Mouse (Mus musculus) limb, embryonic 13.5 days (tissue): ENCODE results near the gene Eml3. TPM values are rescaled to one million over a fixed set of nuclear protein-coding genes. Genes with fewer than 3 reads are reported as not detected.
"Not testable (repeated sequence)": the region's sequence is repeated elsewhere in the genome, so short reads cannot be mapped to it uniquely, and the experiment has no call there.

Source experiments
- ATAC-seq: fragments of 200-750 bp; cut with Nextera tagmentation; 2 replicates; pipeline ENCODE4 v1.8.0; 2017; ENCODE audit warnings: low read depth, moderate number of reproducible peaks, moderate TSS enrichment; ENCODE audit not compliant: low FRiP score
- H3K27ac ChIP-seq: fragments of 300-500 bp; sonication (generic); 2 replicates; pipeline ENCODE4 v1.5.1; 2015; ENCODE audit warnings: inconsistent platforms, mild to moderate bottlenecking, moderate library complexity
- H3K27me3 ChIP-seq: fragments of 300-500 bp; sonication (generic); 2 replicates; pipeline ENCODE4 v1.6.1; 2015; ENCODE audit warnings: mild to moderate bottlenecking, inconsistent platforms
- H3K36me3 ChIP-seq: fragments of 300-500 bp; sonication (generic); 2 replicates; pipeline ENCODE4 v1.6.1; 2015; ENCODE audit warnings: inconsistent platforms, mild to moderate bottlenecking, moderate library complexity
- H3K4me1 ChIP-seq: fragments of 300-500 bp; sonication (generic); 2 replicates; pipeline ENCODE4 v1.6.1; 2015; ENCODE audit warnings: inconsistent platforms
- H3K4me2 ChIP-seq: fragments of 300-500 bp; sonication (generic); replicated peaks from 2 replicates; pipeline ENCODE4 v1.6.1; 2015; ENCODE audit warnings: inconsistent platforms, mild to moderate bottlenecking, moderate library complexity
- H3K4me3 ChIP-seq: fragments of 300-500 bp; sonication (generic); 2 replicates; pipeline ENCODE4 v1.5.1; 2015; ENCODE audit warnings: moderate library complexity, mild to moderate bottlenecking, inconsistent platforms
- H3K9ac ChIP-seq: fragments of 300-500 bp; sonication (generic); 2 replicates; pipeline ENCODE4 v1.6.1; 2015; ENCODE audit warnings: mild to moderate bottlenecking, inconsistent platforms
- H3K9me3 ChIP-seq: fragments of 300-500 bp; sonication (generic); 2 replicates; pipeline ENCODE4 v1.6.1; 2016; ENCODE audit warnings: inconsistent platforms
- WGBS: fragments of 180-500 bp; shearing (Covaris S2); methylation state at CpG from one replicate; pipeline ENCODE4 v1.1.7; 2015; 5-methylcytosine and 5-hydroxymethylcytosine counted together
- polyA plus RNA-seq: library from polyadenylated mRNA; unstranded; fragments of >200 nt; fragmentation: Nextera tagmentation; extraction: Ambion mirVana; gene quantifications from 2 replicates; pipeline ENCODE4 v1.2.1, GENCODE M21; 2015

Eml3 gene
- polyA plus RNA-seq, 1 experiment from 2014 or later = 37.2 TPM

DNA sequence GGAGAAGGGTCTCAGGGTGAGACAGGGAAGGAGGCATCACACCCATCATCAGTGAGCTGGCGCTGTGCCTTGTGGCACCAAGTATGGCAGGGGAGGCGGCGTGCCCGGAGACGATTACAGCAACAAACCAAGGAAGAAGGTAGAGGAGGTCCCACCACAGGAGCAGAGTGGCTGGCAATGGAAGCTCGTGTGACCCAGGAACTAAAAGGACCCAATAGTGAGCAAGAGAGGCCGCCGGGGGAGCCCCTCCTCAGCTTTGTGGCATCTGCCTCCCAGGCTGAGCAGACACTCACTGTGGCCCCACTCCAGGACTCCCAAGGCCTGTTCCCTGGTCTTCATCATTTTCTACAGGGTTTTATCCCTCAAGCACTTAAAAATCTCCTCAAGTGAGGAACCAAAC, 36.4 kb downstream of the Eml3 start:
- Histone ChIP-seq H3K9ac (peak overlapping the region; percentile 72), H3K36me3 (peaks cover 75% of the 10 kb centered on the region), H3K9me3 (no peaks in the 10 kb centered on the region), H3K4me1 (peaks cover 28% of the 10 kb centered on the region), H3K27me3 (no peaks in the 10 kb centered on the region), H3K27ac (peak overlapping the region; percentile 96), H3K4me2 (peak overlapping the region; percentile 92), H3K4me3 (peak overlapping the region; percentile 87)
- 73% methylated on average over 8 of the region's 8 CpGs for WGBS
- ATAC-seq = no peak

DNA sequence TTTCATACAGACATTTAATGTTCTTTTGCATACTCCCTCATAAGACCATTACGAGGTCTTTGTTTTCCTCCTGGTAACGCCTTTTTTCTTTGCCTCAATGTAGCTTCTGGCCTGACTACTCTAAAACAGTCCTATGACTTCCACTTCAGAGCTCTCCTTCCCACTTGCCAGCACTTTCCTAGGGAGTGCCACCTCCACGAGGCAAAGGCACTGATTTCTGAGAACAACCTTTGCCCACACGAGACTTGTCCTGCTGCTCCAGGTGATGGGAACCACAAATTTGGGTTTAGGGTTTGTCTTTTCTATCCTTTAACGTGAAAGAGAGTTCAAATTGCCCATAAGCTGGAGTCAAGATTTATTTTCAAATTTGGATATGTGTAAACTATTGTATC, 36.8 kb downstream of the Eml3 start:
- Histone ChIP-seq H3K4me2 (peak overlapping the region; percentile 92), H3K36me3 (peaks cover 75% of the 10 kb centered on the region), H3K27ac (peak overlapping the region; percentile 96), H3K9ac (peak overlapping the region; percentile 72), H3K9me3 (no peaks in the 10 kb centered on the region), H3K4me1 (peaks cover 28% of the 10 kb centered on the region), H3K4me3 (peak overlapping the region; percentile 87), H3K27me3 (no peaks in the 10 kb centered on the region)
- WGBS = 26% methylated on average over 5 of the region's 5 CpGs
- no peak; the same call in 1 of the 2 replicates for ATAC-seq

DNA sequence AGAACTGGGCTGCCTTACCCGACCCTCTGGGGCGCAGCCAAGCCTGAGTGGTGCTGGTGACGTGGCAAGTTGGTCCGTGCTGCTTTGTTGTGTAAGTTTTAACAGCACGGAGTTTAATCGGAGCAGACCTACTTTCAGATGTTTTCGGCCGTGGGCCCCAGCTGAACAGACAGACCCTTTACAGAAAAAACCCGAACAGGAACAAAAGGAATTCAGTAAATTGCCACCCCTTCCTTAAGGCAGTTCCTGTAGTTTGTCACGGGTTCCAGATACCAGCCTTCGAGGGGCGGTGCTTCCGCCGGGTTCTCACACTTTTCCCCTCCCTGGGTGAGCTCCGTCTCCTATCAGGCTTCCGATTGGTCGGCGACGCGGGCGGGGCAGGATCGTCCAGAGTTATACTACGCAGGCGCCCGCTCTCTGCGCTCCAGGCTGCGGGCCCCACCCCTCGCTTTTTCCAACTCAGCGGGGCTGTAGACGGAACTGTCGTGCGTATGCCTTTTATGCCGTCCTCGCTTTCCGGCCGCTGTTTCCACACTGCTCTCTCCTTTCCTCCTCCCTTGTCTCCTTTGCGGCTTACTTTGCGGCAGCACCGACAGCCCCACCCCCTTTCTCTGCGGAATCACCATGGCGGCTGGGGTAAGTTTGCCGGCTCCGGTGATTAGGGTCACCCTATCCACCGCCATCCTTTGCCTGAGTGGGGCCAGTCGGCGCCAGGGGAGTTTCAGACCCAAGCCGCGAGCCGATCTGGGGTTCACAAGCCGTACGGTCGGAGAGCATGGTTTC, 37.4 kb downstream of the Eml3 start, which contains the start of gene Eef1g:
Gene Eef1g (plus strand): TSS at position 452 of the 783 bp plus-strand sequence.
- Histone ChIP-seq H3K4me1 (peaks cover 28% of the 10 kb centered on the region), H3K27ac (peak within 1 kb of the TSS; percentile 96), H3K27me3 (no peaks in the 10 kb centered on the region), H3K36me3 (peaks cover 75% of the 10 kb centered on the region), H3K4me2 (peak within 1 kb of the TSS; percentile 92), H3K9me3 (no peaks in the 10 kb centered on the region), H3K9ac (peak within 1 kb of the TSS; percentile 95), H3K4me3 (peak within 1 kb of the TSS; percentile 87)
- WGBS = under 1% methylated on average over 52 of the region's 52 CpGs
- peak; percentile 99 for ATAC-seq

DNA sequence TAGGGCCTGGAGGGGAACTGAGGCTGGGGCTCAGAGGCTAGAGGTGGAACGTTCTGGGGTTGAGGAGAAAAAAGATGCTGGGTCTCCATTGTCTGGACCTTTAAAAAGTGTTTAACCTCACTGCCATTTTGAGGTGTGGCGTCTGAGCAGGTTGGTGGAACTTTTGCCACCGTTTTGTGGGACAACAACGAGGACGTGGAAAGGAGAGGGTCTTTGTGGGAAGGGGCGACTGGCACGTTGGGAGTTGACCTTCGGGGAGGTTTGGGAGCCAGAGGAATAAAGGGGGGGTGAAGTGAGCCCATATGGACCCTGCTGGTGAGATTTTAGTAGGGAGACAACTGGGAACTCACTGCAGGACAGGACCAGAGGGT, 38.0 kb downstream of the Eml3 start:
- Histone ChIP-seq H3K4me1 (peaks cover 28% of the 10 kb centered on the region), H3K36me3 (peaks cover 75% of the 10 kb centered on the region), H3K9ac (peak overlapping the region; percentile 95), H3K4me3 (peak overlapping the region; percentile 87), H3K27me3 (no peaks in the 10 kb centered on the region), H3K9me3 (no peaks in the 10 kb centered on the region), H3K27ac (peak overlapping the region; percentile 89), H3K4me2 (peak overlapping the region; percentile 92)
- WGBS = 0% methylated on average over 8 of the region's 8 CpGs
- no peak for ATAC-seq

DNA sequence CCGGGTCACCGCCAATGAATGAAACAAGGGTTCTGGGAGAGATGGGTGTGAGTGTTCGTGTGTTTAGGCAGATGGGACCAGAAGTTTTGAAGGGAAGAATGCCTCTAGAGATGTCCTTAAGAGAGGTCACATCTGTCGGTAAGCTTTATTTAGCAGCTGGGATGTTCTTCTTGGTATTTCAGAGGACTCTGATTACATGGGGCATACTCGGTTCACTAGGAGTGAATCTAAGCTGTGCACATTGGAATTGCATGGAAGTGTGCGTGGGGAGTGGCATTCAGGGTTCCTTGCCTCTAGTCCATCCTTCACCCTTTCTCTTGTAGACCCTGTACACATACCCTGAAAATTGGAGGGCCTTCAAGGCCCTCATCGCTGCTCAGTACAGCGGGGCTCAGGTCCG, 38.5 kb downstream of the Eml3 start:
- Histone ChIP-seq H3K4me2 (peak overlapping the region; percentile 92), H3K9me3 (no peaks in the 10 kb centered on the region), H3K4me1 (peaks cover 28% of the 10 kb centered on the region), H3K4me3 (peak overlapping the region; percentile 87), H3K9ac (peak overlapping the region; percentile 95), H3K27ac (peak overlapping the region; percentile 89; the same call in 1 of the 2 replicates), H3K36me3 (peaks cover 75% of the 10 kb centered on the region), H3K27me3 (no peaks in the 10 kb centered on the region)
- 3% methylated on average over 9 of the region's 9 CpGs for WGBS
- no peak for ATAC-seq

DNA sequence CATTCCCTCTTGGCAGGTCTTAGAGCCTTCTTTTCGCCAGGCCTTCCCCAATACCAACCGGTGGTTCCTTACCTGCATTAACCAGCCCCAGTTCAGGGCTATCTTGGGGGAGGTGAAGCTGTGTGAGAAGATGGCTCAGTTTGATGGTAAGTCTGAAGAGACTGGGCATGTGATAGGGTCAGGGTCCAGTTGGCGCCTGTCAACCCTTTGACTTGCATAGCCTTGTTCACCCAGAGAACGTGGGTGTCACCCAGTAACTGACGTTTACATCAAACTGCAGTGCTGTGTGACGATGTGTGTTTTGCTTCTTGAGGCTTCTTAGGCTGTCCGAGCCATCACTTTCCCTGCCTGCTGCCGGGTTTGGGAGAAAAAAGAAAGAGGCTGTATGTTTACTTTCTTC, 43.1 kb downstream of the Eml3 start:
- ATAC-seq, H3K4me3 ChIP-seq, H3K27me3 ChIP-seq, H3K9me3 ChIP-seq, H3K4me2 ChIP-seq, H3K27ac ChIP-seq, H3K9ac ChIP-seq: not testable (repeated sequence)
- WGBS = 91% methylated on average over 8 of the region's 8 CpGs
- Histone ChIP-seq H3K4me1 (peaks cover 32% of the 10 kb centered on the region), H3K36me3 (peaks cover 89% of the 10 kb centered on the region)

DNA sequence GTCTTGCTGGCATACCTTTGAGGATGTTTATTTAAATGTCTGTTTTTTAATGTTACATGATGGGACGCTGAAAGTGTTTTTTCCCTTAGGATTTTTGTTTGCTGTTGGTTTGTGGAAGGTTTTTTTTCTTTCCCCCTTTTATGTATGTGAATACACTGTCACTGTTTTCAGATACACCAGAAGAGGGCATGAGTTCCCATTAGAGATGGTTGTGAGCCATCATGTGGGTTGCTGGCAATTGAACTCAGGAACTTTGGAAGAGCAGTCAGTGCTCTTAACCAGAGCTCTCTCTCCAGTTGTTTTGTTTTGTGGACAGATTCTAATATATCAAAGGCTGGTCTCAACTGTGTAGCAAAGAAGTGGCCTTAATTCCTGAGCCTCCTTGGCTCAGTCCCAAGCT, 45.3 kb downstream of the Eml3 start:
- H3K9ac ChIP-seq = no peak overlapping the region
- no peak for ATAC-seq
- 86% methylated on average over 1 of the region's 1 CpGs for WGBS
- no peak overlapping the region for H3K27ac ChIP-seq
- no peaks in the 10 kb centered on the region for H3K27me3 ChIP-seq
- no peak overlapping the region for H3K4me3 ChIP-seq
- peaks cover 98% of the 10 kb centered on the region for H3K36me3 ChIP-seq
- no peaks in the 10 kb centered on the region for H3K9me3 ChIP-seq
- H3K4me2 ChIP-seq = no peak overlapping the region
- H3K4me1 ChIP-seq = peaks cover 17% of the 10 kb centered on the region

DNA sequence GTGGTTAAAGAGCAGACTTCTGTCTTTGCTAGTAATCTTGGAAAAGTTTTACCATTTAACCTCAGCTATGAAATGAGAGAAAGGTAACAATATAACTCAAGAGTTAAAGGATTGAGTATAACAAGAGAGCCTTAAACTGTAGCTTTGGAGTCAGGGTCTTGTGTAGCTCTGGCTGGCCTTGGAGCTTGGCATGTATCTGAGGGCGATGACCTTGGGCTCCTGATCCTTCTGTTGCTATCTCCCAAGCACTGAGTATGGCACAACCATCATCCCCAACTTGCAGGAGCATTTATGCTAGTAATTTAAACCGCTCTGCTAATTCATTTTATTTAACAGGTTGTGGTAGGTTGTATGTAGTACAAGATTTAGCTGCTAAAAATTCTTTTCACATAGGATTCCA, 46.1 kb downstream of the Eml3 start:
- Histone ChIP-seq H3K9me3 (no peaks in the 10 kb centered on the region), H3K27ac (no peak overlapping the region), H3K4me3 (no peak overlapping the region), H3K4me1 (peaks cover 17% of the 10 kb centered on the region), H3K4me2 (no peak overlapping the region), H3K9ac (no peak overlapping the region), H3K27me3 (no peaks in the 10 kb centered on the region), H3K36me3 (peaks cover 98% of the 10 kb centered on the region)
- 93% methylated on average over 2 of the region's 2 CpGs for WGBS
- no peak for ATAC-seq

DNA sequence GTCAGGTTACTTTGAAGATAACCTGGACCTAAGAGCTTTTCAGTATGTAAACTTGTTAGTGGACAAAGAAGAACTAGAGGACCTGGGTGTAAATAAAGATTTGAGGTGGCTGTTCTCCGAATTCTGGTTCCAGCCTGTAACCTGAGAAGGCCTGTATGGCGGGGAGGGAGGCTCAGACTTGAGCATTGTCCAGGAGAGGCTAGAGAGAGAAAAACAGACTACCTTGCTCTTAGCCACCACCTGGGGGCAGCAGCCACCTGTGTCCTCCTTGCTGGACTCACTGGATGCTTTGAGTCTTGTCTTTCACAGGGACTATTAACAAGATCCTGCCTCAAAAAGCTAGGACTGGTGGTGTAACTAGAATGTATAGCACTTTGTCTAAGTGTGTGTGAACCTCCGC, 47.2 kb downstream of the Eml3 start:
- peak; percentile 83 for ATAC-seq
- WGBS = 36% methylated on average over 3 of the region's 3 CpGs

DNA sequence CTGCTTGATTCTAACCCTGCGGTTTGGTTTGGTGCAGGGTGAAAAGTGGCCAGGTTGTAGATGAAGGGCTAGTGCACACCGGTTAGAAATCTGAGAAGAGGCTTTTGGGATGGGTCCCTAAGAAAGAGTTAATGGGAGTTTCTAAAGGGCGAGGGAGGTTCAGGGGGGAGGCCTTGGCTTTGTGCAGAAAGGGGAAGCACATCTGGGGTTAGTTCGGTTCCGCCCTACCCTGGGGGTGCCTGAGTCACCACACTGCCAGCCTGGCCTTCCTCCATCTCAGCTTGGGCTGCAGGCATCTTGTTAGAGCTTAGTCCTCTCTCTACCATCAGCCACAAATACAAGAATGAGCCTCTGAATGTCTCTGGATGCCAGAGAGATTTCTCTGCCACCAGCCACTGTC, 51.4 kb downstream of the Eml3 start:
- no peak for ATAC-seq
- Histone ChIP-seq H3K9me3 (no peaks in the 10 kb centered on the region), H3K4me2 (no peak overlapping the region), H3K4me1 (peaks cover 43% of the 10 kb centered on the region), H3K27me3 (no peaks in the 10 kb centered on the region), H3K4me3 (no peak overlapping the region), H3K9ac (no peak overlapping the region), H3K36me3 (peaks cover 53% of the 10 kb centered on the region), H3K27ac (no peak overlapping the region)
- 47% methylated on average over 5 of the region's 5 CpGs for WGBS

More for the DNA sequence above, 47.2 kb downstream of the Eml3 start:
- Histone ChIP-seq H3K36me3 (peaks cover 95% of the 10 kb centered on the region), H3K4me1 (peaks cover 17% of the 10 kb centered on the region), H3K4me3 (no peak overlapping the region), H3K27me3 (no peaks in the 10 kb centered on the region), H3K27ac (no peak overlapping the region), H3K4me2 (no peak overlapping the region), H3K9me3 (no peaks in the 10 kb centered on the region), H3K9ac (no peak overlapping the region)

DNA sequence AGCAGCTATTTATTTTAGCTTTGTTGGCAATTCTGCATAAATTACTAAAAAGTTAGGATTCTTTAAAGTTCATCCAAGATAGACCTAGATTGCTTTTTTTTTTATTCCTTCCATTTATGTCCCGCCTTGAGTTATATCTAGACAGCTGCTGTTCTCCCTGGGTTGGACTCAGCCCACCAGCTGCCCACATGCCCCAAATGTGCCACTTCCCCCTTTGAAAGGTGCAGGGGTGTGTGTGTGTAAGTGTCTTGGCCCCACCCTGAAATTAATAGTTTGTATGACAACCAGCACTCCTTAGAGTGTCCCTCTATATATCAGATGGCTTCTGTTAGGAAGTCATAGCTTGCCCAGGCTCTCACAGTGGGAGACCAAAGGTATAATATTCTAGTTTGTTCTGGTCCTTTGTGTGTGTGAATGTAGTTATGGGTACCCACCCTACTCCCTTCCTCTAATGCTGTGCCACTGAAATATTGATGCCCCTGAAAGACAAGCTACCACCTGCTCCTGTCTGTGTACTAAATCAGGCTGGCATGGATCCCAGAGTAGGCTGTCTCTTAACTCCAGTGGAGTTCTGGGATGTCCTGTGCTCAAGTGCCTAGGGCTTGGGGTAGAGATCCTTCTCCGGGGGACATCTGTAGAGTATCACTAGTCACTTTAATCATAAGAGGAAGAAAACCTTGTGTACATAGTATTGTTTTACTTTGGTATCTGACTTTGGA, 52.3 kb downstream of the Eml3 start:
- Histone ChIP-seq H3K27me3 (no peaks in the 10 kb centered on the region), H3K4me2 (no peak overlapping the region), H3K9me3 (no peaks in the 10 kb centered on the region), H3K4me1 (peaks cover 34% of the 10 kb centered on the region), H3K36me3 (peaks cover 46% of the 10 kb centered on the region), H3K4me3 (no peak overlapping the region), H3K27ac (no peak overlapping the region), H3K9ac (no peak overlapping the region)
- 89% methylated on average over 2 of the region's 2 CpGs for WGBS
- ATAC-seq = no peak

DNA sequence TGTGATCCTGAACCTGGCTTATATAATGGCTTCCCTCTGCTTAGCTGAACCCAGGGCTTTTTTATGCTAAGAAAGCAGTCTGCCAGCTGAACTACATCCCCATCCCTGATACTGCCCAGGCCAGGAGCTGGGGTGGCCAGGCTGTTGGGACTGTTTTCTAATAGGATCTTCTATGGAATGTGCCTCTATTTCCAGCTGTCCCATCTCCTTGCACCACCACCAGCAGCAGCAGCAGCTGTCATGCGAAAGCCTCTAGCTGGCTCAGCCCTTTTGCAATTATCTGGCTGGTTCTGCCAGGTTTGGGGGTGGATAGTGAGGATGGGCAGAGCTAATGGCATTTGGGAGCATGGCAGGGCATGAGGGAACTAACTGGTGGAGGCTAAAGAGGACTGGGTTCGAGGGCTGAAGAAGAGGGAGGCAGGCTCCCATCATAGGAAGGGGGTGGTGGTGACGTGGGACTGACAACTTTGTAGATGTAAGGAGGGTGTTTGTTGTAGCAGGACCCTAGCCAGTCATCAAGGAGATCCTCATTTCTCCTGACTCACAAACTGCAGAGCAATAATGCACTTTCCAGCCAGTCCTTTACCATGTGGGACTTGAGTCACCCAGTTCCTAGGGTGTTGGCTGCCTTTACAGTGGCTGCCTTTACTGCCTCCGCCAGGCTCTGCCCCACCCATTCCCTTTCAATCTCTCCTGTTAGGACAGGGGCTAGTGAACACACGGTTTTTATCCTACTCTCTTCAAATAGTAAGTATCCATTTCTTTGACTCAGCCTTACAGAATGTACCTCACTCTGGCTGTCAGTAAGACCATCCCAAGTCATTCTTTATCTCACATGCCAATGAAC, 53.2 kb downstream of the Eml3 start:
- peaks cover 37% of the 10 kb centered on the region for H3K36me3 ChIP-seq
- H3K27me3 ChIP-seq = no peaks in the 10 kb centered on the region
- 53% methylated on average over 5 of the region's 5 CpGs for WGBS
- H3K4me3 ChIP-seq = no peak overlapping the region
- H3K4me1 ChIP-seq = peaks cover 36% of the 10 kb centered on the region
- no peak overlapping the region; the same call in 1 of the 2 replicates for H3K27ac ChIP-seq
- no peak overlapping the region for H3K4me2 ChIP-seq
- no peak overlapping the region for H3K9ac ChIP-seq
- H3K9me3 ChIP-seq = no peaks in the 10 kb centered on the region
- ATAC-seq = no peak
